Mouse (Mus musculus): ENCODE measurements around the gene Twsg1. TPM values are rescaled to one million over a fixed set of nuclear protein-coding genes. Genes with fewer than 3 reads are reported as not detected.
A peak's percentile ranks its signal among the peaks of the same experiment; 100 is the strongest.
"Not testable (repeated sequence)": the region's sequence is repeated elsewhere in the genome, so short reads cannot be mapped to it uniquely, and the experiment has no call there.

The Twsg1 gene
- 66.5 and 70.2 TPM in 2 replicates for polyA plus RNA-seq (2015; fragmentation: Nextera tagmentation; extraction: Ambion mirVana)

DNA sequence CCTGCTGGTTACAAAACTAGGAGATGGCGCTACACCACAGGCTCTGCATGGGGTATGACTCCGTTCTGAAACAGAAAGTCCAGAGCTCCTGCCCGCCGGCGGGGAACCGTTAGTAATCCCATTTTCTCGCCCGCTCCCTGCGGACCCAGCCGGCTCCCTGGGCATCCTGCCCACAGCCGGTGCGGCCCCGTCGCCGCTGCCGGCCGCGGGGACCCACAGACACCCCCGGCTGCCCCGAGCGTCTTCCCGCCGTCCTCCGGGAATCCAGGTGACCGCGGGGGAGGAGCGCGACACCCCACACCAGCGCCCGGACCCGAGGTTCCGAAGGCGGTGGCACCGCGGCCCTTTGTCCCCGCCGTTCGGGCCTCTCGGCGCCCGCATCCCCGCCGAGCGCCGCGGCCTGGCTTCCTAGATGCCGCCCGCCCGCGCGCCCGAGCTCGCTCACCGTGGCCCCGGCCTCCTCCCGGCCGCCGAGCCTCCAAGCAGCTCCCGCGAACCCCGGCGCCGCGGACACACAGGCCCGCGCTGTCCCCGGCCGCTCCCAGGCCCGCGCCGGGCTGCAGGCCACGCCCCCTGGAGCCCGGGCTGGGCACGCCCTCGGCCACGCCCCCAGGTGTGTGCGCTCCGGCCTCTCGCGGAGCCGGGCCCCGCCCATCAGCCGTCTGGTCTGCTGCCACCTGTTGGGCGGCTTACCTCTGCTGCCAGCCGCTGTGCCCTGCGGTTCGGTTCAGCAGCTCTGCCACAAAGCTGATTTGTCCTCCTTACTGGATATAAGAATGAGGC lies at the start of gene Twsg1:
Twsg1 (minus strand) TSS at position 605 of the 783 bp plus-strand sequence.
- Histone ChIP-seq H3K27ac (peak within 1 kb of the TSS; percentile 89), H3K9ac (replicated peaks) (peak within 1 kb of the TSS; percentile 96), H3K4me1 (replicated peaks) (peaks cover 14% of the 10 kb centered on the region), H3K27me3 (no peaks in the 10 kb centered on the region), H3K9me3 (no peaks in the 10 kb centered on the region), H3K4me3 (replicated peaks) (peak within 1 kb of the TSS; percentile 91), H3K4me2 (replicated peaks) (peak within 1 kb of the TSS; percentile 65), H3K36me3 (peaks cover 25% of the 10 kb centered on the region)
- peak; percentile 98 for ATAC-seq
- WGBS: under 1% methylated on average over 87 of the region's 87 CpGs

DNA sequence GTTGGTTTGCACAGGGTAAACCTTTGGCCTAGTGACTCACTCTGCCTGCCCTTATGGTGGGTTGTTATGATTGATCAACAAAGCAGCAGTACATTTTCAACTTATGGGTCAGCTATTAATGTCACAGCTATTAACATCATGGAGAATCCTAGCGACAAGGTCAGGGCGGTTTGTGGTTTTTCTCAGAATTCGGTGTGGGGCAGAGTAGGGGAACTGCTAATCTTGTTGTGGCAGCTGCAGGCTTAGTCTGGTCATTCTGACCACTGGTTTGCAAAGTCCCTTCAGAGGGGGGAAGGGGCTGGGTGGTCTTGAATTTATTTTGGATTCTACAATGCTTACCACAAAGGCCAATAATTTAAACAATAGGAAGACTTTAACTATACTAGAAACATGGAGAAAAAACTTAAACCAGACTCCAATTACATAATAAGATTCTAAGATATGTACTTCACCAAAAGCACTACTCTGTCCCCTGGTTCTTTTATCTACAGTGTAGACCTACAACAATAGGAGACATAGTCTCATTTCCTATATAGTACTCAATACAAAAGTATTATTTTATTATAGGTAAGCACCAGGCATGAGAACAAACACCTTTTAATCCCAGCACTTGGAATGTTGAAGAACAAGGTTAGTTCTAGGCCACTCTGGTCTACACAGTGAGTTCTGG lies 37.3 kb upstream of the Twsg1 start:
- no peak overlapping the region for H3K27ac ChIP-seq
- 87% methylated on average over 3 of the region's 3 CpGs for WGBS

DNA sequence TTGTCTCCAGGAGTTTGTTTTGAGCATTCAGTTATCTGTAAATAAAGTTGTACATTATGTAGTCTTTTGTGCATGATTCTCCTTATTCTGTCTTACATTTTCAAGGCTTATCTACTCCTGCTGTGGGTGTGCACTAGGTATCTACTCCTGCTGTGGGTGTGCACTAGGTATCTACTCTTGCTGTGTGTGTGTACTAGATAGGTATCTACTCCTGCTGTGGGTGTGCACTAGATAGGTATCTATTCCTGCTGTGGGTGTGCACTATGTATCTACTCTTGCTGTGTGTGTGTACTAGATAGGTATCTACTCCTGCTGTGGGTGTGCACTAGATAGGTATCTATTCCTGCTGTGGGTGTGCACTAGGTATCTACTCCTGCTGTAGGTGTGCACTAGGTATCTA lies 25.7 kb upstream of the Twsg1 start:
- H3K27me3 ChIP-seq: not testable (repeated sequence)

More for the DNA sequence above, 37.3 kb upstream of the Twsg1 start:
- no peak overlapping the region for H3K4me3 ChIP-seq (replicated peaks)
- H3K4me1 ChIP-seq (replicated peaks): no peaks in the 10 kb centered on the region
- peaks cover 27% of the 10 kb centered on the region for H3K36me3 ChIP-seq
- no peaks in the 10 kb centered on the region for H3K27me3 ChIP-seq
- H3K4me2 ChIP-seq (replicated peaks): no peak overlapping the region
- no peaks in the 10 kb centered on the region for H3K9me3 ChIP-seq
- no peak for ATAC-seq
- no peak overlapping the region for H3K9ac ChIP-seq (replicated peaks)

DNA sequence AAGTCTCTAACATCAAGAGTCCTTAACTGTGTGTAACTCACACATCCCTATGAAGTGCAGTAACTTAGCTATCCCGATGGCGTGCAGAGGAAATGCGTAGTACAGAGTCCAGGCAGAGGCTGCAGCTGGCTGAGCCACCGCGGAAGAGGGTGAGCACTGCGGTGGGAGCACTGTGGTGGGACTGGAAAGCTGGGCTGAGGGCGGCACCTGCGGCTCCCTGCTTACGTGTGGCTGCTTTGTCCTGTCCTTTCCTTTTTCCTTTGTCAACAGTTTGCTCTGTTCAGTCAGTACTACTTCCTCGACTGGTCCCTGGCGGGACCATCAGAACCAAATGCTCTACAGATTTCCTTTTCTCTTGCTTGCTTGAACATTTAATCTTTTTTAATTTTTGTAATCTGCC lies 16.7 kb upstream of the Twsg1 start:
- WGBS: 65% methylated on average over 11 of the region's 11 CpGs
- Histone ChIP-seq H3K9ac (replicated peaks) (no peak overlapping the region), H3K27me3 (no peaks in the 10 kb centered on the region), H3K36me3 (peaks cover 23% of the 10 kb centered on the region), H3K9me3 (no peaks in the 10 kb centered on the region), H3K4me3 (replicated peaks) (no peak overlapping the region), H3K27ac (no peak overlapping the region), H3K4me2 (replicated peaks) (no peak overlapping the region), H3K4me1 (replicated peaks) (no peaks in the 10 kb centered on the region)
- ATAC-seq: no peak

More for the DNA sequence above, 25.7 kb upstream of the Twsg1 start:
- not testable (repeated sequence) for H3K9ac ChIP-seq (replicated peaks); H3K9me3 ChIP-seq; H3K27ac ChIP-seq; H3K4me2 ChIP-seq (replicated peaks); ATAC-seq; H3K4me1 ChIP-seq (replicated peaks); H3K4me3 ChIP-seq (replicated peaks)
- peaks cover 51% of the 10 kb centered on the region for H3K36me3 ChIP-seq

DNA sequence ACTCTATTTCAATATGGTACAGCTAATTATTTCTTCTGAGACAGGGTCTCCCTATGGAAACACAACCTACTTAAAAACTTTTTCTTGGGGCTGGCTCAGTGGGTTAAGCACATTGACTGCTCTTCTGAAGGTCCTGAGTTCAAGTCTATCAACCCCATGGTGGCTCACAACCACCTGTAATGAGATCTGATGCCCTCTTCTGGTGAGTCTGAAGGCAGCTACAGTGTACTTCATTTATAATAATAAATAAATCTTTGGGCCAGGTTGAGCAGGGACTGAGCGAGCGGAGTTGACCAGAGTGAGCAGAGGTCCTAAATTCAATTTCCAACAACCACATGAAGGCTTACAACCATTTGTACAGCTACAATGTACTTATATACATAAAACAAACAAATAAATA lies 11.2 kb upstream of the Twsg1 start:
- ATAC-seq: no peak

DNA sequence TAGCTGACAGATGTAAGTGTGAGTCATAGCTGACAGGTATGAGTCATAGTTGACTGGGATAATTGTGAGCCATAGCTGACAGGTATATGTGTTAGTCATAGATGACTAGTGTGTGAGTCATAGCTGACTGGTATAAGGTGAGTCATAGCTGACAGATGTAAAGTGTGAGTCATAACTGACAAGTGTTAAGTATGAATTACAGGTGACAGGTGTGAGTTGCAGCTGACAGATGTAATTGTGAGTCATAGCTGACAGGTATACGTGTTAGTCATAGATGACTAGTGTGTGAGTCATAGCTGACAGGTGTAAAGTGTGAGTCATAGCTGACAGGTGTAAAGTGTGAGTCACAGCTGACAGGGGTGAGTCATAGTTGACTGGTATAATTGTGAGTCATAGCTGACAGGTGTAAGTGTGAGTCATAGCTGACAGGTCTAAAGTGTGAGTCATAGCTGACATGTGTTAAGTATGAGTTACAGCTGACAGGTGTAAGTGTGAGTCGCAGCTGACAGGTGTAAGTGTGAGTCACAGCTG lies 10.6 kb upstream of the Twsg1 start:
- Histone ChIP-seq H3K27ac (no peak overlapping the region), H3K4me3 (replicated peaks) (no peak overlapping the region), H3K4me2 (replicated peaks) (no peak overlapping the region), H3K9me3 (no peaks in the 10 kb centered on the region), H3K27me3 (no peaks in the 10 kb centered on the region), H3K36me3 (peaks cover 3% of the 10 kb centered on the region; the same call in 1 of the 2 replicates), H3K9ac (replicated peaks) (no peak overlapping the region), H3K4me1 (replicated peaks) (no peaks in the 10 kb centered on the region)
- ATAC-seq: no peak
- WGBS: 90% methylated on average over 2 of the region's 2 CpGs

More for the DNA sequence above, 11.2 kb upstream of the Twsg1 start:
- Histone ChIP-seq H3K27me3 (no peaks in the 10 kb centered on the region), H3K27ac (no peak overlapping the region), H3K4me3 (replicated peaks) (no peak overlapping the region), H3K4me1 (replicated peaks) (no peaks in the 10 kb centered on the region), H3K9ac (replicated peaks) (no peak overlapping the region), H3K9me3 (no peaks in the 10 kb centered on the region), H3K4me2 (replicated peaks) (no peak overlapping the region), H3K36me3 (peaks cover 5% of the 10 kb centered on the region; the same call in 1 of the 2 replicates)
- 89% methylated on average over 2 of the region's 2 CpGs for WGBS

DNA sequence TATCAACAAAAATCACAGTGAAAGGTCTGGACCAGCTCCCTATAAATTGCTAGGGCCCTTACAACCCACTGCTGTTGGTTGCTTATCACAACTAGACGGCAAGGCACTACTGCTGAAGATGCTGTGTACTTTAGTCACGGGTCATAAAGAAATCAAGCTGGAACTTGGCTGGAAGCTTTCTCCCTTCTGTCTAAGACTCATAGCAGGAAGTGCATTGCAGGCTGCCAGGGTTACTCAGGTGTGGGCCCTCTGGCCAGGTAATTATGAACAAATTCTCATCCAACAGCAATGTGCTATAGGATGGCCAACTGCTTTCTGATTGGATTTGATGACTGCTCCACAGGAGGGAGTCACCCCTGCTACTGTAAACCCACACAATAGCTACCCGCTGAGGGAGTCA lies 8.0 kb upstream of the Twsg1 start:
- no peaks in the 10 kb centered on the region for H3K4me1 ChIP-seq (replicated peaks)

DNA sequence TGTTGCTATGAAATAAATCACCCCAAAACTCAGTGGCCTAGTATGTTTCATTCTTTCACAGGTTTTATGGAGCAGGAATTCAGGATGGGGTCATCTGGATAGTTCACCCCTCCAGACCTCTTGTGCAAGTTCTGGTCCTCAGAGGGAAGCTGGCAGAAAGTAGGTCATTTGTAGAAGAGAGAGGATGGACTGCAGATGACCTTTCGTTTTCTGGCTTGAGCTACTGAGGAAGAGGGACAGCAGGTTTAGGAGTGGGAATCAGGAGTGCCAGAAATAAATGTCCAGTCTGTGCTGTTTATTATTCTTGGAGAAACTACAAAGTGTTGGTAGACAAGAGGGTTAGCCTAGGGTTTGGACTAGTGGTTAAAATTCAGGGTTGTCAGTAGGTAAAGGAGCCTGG lies 7.3 kb upstream of the Twsg1 start:
- no peaks in the 10 kb centered on the region for H3K4me1 ChIP-seq (replicated peaks)

More for the DNA sequence above, 8.0 kb upstream of the Twsg1 start:
- Histone ChIP-seq H3K36me3 (no peaks in the 10 kb centered on the region), H3K9ac (replicated peaks) (no peak overlapping the region), H3K4me3 (replicated peaks) (no peak overlapping the region), H3K27me3 (no peaks in the 10 kb centered on the region), H3K4me2 (replicated peaks) (no peak overlapping the region), H3K27ac (no peak overlapping the region), H3K9me3 (no peaks in the 10 kb centered on the region)
- WGBS: 86% methylated on average over 3 of the region's 3 CpGs
- ATAC-seq: no peak

DNA sequence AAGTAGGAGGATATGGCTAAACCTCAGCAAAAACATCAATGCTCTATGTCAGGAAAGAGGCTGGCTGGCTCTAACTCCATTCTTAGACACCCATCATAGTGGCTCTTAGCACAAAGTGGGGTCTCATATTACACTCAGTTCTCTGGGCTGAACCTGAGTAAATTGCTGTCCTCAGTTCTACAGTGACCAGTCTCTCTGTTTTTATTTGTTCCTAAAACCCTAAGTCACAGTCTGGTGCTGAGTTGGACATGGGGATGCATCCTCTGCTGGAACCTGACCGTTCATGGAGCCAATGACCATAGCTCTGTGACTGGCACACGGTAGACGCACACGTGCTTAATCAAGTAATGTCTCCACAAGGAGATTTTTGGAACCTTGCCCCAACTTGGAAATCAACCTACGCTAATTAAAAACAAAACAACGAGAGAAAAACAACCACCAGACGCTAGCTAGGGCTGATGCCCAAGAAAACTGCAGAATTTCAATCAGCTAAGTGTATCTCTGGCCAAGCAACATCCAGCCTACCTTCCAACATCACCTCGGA lies 6.8 kb upstream of the Twsg1 start:
- Histone ChIP-seq H3K9me3 (no peaks in the 10 kb centered on the region), H3K4me3 (replicated peaks) (no peak overlapping the region), H3K27ac (no peak overlapping the region), H3K4me2 (replicated peaks) (no peak overlapping the region), H3K36me3 (no peaks in the 10 kb centered on the region), H3K4me1 (replicated peaks) (no peaks in the 10 kb centered on the region), H3K9ac (replicated peaks) (no peak overlapping the region), H3K27me3 (no peaks in the 10 kb centered on the region)
- no peak for ATAC-seq
- WGBS: 92% methylated on average over 8 of the region's 8 CpGs

More for the DNA sequence above, 7.3 kb upstream of the Twsg1 start:
- H3K9ac ChIP-seq (replicated peaks): no peak overlapping the region
- no peak overlapping the region for H3K4me3 ChIP-seq (replicated peaks)
- no peaks in the 10 kb centered on the region for H3K36me3 ChIP-seq
- no peak overlapping the region for H3K4me2 ChIP-seq (replicated peaks)
- H3K27me3 ChIP-seq: no peaks in the 10 kb centered on the region
- WGBS: 100% methylated on average over 1 of the region's 1 CpGs
- ATAC-seq: no peak
- H3K9me3 ChIP-seq: no peaks in the 10 kb centered on the region
- H3K27ac ChIP-seq: no peak overlapping the region

DNA sequence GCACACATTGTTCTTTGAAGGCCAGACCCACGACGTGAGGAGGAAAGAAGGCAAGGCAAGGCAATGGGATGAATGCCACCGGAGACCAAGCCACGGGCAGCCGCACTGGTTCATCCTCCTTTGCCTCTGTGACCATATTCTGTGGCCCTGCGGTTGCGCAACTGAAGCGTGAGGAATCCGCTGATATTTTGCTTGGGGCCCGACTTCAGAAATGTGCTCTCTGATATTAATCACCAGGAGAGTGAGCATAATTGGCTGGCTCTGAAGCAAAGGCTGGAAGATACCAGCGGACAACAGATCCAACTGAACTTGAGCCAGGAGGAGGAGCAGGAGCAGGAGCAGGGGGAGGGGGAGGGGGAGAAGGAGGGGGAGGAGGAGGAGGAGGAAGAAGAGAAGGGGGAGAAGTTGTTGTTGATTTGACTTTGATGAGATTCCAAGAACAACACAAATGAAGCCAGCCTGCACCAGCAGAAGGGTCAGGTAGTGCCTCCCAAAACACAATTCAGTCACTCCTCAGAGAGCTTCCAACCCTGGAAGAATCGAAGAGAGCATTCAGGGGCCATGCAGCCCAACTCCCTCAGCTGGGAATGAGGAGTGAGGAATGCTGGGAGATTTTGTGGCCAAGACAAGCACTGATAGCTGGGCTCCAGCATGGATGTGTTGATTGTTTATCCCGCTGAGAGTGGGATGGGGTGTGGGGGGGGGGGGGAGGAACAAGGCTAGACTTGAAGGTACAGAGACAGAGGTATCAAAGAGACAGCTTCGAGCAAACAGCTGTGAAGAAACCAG lies 6.2 kb upstream of the Twsg1 start:
- H3K4me1 ChIP-seq (replicated peaks): no peaks in the 10 kb centered on the region
- no peak for ATAC-seq
- no peak overlapping the region for H3K4me2 ChIP-seq (replicated peaks)
- WGBS: 82% methylated on average over 14 of the region's 14 CpGs
- H3K9ac ChIP-seq (replicated peaks): no peak overlapping the region
- no peak overlapping the region for H3K4me3 ChIP-seq (replicated peaks)
- no peaks in the 10 kb centered on the region for H3K9me3 ChIP-seq
- no peaks in the 10 kb centered on the region for H3K27me3 ChIP-seq
- H3K27ac ChIP-seq: no peak overlapping the region
- H3K36me3 ChIP-seq: no peaks in the 10 kb centered on the region

DNA sequence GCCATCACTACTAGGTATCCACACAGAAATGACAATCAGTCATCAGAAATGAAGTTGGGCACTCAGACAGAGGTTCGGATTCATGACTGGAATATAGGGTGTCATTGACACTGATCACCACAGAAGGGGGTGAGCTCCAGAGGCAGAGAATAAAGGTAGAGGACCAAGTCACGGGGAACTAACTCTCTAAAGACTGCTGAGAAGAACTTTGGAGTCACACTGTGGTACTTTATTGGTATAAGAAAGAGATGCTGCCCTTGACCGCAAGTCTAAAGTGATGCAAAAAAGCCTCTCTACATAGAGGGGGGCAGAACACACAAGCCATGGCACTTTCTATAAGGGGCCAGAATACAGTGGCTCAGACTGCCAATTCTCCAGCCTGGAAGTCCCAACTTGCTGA lies 5.1 kb upstream of the Twsg1 start:
- Histone ChIP-seq H3K36me3 (no peaks in the 10 kb centered on the region), H3K4me1 (replicated peaks) (no peaks in the 10 kb centered on the region), H3K4me2 (replicated peaks) (no peak overlapping the region), H3K4me3 (replicated peaks) (no peak overlapping the region), H3K9ac (replicated peaks) (no peak overlapping the region), H3K9me3 (no peaks in the 10 kb centered on the region), H3K27ac (no peak overlapping the region), H3K27me3 (no peaks in the 10 kb centered on the region)
- 65% methylated on average over 3 of the region's 3 CpGs for WGBS
- no peak for ATAC-seq
